Mouse (Mus musculus): ENCODE measurements around the gene Hhipl2.

DNA sequence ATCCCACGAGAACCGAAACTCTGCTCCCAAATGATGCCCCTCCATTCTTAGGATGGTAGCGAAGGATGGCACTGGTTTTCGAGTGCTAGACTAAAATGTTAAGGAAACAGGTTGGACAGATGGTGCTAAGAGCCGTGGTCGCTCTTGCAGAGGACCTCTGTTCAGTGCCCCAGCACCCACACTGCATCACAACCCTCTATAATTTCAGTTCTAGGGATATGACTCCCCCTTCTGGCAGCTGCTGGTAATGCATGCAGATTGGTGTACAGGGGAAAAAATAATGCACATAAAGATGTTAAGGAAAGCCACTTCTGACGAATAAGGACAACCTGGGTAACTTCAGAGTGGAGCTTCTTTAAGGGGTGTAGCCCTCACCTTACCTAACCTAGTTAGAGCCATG lies 6.1 kb downstream of the Hhipl2 start:
- TF ChIP-seq MYOD1 (IDR thresholded peaks at IDR 0.05; ENCODE audit: control insufficient read depth in 1 of 3, insufficient read length in 2 of 3, low read depth in 2 of 3) (no peak), TCF3 (IDR thresholded peaks at IDR 0.05; ENCODE audit: insufficient read length, low read depth) (no peak), POLR2A (IDR thresholded peaks at IDR 0.05; ENCODE audit: insufficient read length, low read depth) (no peak), MYOG (IDR thresholded peaks at IDR 0.05; ENCODE audit: control insufficient read depth in 1 of 3, insufficient read depth in 1 of 3, insufficient read length in 2 of 3, low read depth in 2 of 3) (no peak), TCF12 (IDR thresholded peaks at IDR 0.05; ENCODE audit: insufficient read depth, poor library complexity, severe bottlenecking) (no peak), E2F4 (IDR thresholded peaks at IDR 0.05; ENCODE audit: insufficient read depth) (no peak), SRF (IDR thresholded peaks at IDR 0.05; ENCODE audit: control insufficient read depth, insufficient read length, low read depth) (no peak), REST (IDR thresholded peaks at IDR 0.05; ENCODE audit: insufficient read depth, insufficient read length) (no peak), USF1 (IDR thresholded peaks at IDR 0.05; ENCODE audit: low read depth) (no peak), MAX (IDR thresholded peaks at IDR 0.05; ENCODE audit: low read depth) (no peak), POLR2AphosphoS2 (IDR thresholded peaks at IDR 0.05; ENCODE audit: insufficient read length, low read depth) (no peak)
